Mouse (Mus musculus): ENCODE results near the gene Ltbp4.
A peak's percentile ranks its signal among the peaks of the same experiment; 100 is the strongest.

Ltbp4 gene

DNA sequence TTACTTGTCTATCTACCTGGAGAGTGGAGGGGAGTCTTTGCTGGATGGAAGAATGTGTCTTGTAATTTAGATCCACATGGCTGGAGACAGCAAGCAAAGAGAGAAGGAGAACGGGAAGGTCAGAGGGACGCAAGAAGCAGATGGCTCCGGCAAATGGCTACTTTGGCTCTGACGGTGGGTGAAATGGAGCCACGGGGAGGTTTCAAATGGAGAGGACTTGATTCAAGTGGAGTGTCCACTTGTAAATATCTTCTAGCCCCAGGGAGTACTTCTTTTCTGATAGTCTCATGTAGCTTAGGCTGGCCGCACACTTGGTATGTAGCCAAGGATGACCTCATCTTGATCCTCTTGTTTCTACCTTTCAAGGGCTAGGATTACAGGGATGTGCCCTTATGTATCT is 38.7 kb downstream of the Ltbp4 start:
- no peak for DNase-seq (ENCODE audit: low read depth)

DNA sequence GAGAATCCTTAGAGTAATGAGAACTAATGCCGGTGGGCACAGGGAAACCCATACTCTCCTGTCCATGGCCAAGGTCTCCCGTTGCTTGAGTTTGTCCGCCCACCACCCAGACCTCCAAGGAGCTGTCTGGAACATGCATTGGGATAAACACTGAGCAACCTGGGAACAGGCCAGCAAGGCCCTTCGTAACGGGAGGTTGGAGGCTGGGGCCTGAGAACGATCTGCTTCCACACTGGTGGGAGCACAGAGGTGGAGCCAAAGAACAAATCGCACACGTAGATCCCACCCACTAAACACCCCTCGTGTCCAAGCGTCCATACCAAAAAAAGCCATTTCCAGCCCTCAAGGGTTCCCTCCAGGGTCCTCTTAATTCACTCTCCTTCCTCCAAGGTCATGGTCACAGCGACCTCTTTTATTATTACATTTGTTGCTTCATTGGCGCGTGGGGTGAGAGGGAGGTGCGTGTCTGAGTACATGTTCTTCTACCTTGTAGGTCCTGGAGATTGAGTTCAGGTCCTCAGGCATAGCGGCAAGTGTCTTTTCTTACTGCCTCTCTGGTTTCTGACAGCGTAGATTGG is 39.4 kb downstream of the Ltbp4 start:
- no peak for DNase-seq (ENCODE audit: low read depth)

GRCm38 (mm10) chr7:27296518-27296917 is 41.0 kb downstream of the Ltbp4 start:
- no peak for DNase-seq (ENCODE audit: low read depth)

DNA sequence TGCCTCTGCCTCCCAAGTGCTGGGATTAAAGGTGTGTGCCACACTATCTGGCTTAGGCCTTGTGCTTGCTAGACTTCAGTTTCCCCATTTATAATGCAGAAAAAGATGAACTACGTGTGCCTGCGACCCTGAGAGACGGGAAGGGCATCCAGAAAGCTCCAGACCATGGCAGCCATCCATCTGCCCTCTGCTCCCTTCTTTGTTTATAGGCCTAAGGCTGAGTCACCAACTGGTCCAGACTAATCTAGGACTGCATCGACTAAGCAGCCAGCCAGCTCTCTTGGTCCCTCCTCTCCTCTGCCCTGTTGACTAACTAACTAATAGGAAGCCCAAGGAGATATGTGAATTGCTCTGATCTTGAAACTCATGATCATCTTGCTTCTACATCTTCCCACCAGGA is 41.5 kb downstream of the Ltbp4 start:
- no peak for DNase-seq (ENCODE audit: low read depth)

GRCm38 (mm10) chr7:27291795-27292466 is 45.6 kb downstream of the Ltbp4 start:
- DNase-seq (ENCODE audit: low read depth) = no peak

DNA sequence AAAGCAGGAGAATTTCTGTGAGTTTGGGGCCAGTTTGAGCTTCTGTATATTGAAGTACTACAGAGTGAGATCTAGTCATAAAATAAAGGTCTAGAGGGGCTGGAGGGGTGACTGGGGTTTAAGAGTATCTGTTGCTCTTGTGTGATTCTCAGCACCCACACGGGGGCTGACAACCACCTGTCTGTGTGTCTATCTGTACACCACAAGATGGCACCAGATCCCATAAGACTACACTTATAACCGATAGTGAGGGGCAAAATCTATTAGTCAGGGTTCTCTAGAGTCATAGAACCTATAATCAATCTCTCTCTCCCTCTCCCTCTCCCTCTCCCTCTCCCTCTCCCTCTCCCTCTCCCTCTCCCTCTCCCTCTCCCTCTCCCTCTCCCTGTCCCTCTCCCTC is 46.9 kb downstream of the Ltbp4 start:
- DNase-seq (ENCODE audit: low read depth) = no peak

DNA sequence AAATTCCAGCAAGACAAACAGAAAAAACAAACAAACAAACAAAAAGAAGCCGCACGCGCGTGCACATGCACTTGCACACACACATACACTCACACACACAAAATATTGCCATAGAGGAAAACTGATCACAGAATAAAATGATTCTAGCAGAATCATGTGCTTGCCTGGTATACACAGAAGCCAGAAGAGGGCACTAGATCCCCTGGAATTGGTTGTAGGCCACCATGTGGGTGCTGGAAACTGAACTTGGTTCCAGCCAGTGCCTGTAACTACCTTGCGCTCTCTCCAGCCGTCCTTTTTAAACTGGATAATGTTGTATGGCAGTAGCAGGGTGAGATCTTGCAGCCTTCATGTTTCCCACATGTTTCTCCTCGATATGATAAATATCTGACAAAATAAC is 48.8 kb downstream of the Ltbp4 start:
- no peak for DNase-seq (ENCODE audit: low read depth)

- DNase-seq (ENCODE audit: low read depth) = peak; percentile 73
Observed at GRCm38 (mm10) chr7:27285698-27286066, 51.8 kb downstream of the Ltbp4 start.

DNA sequence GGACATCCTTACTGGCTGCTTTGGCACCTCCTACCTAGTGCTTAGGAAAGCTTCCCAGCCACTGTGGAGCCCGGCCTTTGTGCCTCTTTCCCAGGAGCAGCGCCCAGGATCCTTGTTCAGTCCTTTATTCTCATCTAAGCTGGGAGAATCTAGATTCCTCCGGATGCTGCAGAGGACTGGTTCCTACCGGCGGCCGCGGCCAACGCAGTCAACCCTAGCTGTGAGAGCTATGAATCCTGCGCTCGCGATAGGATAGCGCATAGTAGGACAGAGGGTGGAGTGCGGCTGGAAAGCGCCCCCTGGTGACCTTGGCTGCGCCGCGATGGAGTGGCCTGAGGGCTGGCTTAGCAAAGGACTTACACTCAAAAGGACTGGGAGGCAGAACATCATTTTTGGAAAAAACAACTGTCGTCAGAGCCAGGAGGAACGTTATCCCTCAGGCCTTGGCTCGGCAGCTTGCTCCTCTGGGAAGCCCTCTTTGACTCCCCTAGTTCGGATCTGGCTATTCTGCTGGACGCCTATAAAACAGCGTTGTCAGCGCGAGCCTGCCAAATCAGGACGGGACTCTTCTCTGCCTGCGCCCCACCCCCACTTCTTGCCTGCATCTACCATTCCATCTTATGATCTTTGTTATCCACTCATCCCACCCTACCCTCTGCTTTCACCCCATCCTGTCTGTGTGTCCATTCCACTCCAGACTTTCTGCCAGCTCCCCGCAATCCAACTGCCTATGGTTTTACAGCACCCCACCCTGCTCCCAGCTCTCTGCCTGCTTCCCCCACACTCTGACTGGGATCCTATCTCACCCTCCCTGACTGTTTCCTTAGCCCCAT is 52.4 kb downstream of the Ltbp4 start:
- peak; percentile 39 for DNase-seq (ENCODE audit: low read depth)

GRCm38 (mm10) chr7:27282225-27282624 is 55.3 kb downstream of the Ltbp4 start:
- DNase-seq (ENCODE audit: low read depth) = no peak

DNA sequence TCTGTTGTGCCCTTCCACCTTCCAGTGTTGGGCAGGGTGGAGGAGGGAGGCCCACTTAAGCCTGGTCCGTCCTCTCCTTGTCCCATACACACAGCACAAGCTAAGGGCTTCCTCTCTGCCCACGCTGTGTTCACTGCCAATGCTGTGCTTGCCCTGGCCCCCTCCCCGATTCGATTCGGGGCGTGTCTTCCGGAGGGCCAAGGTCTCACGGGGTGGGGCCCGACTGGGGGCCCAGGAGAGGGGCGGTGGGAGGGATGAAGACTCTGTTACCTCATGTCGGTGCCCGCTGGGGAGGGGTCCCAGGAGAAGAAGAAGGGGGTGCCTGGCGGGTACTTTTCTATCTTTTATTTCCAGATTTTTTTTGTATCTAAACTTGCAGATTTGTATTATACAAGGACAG is 55.8 kb downstream of the Ltbp4 start:
- no peak for DNase-seq (ENCODE audit: low read depth)

DNA sequence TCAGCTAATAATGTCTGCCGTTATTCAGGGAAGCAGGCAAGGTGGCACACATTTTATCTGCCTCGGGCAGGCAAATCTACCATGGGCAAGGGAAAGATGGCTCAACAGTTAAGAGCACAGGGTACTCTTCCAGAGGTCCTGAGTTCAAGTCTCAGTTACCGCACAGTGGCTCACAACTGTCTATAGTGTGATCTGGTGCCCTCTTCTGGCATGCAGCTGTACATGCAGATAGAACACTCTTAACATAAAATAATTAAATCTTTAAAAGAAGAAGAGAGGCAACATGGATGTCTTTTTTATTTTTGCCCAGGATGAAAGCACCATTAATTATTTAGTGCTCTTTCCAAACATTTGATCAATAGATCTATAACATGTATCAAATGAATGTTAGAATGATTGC is 60.3 kb downstream of the Ltbp4 start:
- DNase-seq (ENCODE audit: low read depth) = peak; percentile 45

DNA sequence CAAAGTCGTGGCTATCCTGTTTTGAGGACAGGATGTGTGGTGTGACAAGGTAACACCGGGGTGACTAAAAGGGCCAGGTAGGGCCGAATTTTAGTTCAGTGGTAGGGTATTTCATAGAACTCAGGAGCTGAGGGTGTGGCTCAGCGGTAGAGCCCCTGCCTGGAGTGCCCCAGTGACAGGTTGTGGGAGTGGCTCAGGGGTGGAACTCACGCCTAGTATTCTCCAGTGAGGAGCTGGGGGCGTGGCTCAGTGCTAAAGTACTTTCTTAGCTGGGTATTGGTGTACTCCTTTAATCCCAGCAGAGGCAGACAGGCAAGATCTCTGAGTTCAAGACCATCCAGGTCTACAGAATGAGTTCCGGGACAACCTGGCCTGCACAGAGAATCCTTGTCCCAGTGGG is 61.5 kb downstream of the Ltbp4 start:
- peak; percentile 40 for DNase-seq (ENCODE audit: low read depth)

DNA sequence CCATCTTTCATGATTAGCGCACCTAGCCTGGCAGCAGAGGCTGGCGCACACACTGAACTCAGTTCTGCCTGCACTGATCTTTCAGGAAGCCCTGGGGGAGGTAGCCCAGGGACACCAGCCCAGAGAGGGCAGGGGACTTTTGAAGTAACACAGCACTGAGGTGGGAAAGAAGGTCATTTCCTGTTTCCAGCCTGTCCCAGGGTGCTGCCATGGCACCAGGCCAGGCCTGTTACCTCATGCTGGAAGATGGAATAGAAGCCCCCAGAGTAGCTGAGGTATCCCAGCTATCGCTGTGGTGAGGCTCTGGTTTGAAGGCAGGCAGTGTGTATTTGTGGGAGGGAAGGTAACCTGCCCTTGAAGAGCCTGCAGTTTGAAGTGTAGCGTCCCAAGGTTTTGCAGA is 62.6 kb downstream of the Ltbp4 start:
- no peak for DNase-seq (ENCODE audit: low read depth)

DNA sequence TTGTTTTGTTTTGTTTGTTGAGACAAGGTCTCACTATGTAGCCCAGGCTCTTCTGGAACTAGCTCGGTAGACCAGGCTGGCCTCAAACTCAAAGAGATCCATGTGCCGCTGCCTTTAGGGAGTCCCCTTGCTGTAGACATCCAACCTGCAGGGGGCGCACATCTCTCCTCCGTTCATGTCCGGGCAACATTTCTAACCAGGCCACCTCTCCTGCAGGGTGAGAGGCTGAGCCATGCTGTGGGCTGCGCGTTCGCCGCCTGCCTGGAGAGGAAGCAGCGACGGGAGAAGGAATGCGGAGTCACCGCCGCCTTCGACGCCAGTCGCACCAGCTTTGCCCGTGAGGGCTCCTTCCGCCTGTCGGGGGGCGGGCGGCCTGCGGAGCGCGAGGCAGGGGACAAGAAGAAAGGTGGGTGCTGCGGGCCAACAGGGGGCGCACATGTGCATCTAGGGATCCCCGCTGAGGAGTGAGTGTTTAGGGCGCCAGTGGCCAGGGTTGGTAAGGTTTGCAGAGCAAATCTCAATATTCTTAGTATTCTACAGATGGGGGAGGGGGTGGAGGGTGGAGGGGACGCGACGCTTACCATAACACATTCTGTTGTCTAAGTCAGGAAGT is 63.6 kb downstream of the Ltbp4 start:
- peak; percentile 54 for DNase-seq (ENCODE audit: low read depth)

DNA sequence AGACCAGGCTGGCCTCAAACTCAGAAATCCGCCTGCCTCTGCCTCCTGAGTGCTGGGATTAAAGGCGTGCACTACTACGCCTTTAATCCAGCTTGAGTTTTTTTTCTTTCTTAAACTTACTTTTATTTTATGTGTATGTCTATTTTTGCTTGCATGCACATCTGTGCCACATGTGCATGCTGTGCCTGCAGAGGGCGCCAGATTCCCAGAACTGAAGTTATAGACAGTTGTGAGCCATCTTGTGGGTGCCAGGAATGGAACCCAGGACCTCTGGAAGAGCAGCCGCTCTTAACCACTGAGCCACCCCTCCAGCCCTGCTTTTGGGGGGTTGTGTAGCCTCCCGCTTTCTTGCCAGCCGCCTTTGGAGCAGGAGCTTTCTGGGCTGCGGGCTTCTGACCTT is 66.1 kb downstream of the Ltbp4 start:
- DNase-seq (ENCODE audit: low read depth) = no peak

DNA sequence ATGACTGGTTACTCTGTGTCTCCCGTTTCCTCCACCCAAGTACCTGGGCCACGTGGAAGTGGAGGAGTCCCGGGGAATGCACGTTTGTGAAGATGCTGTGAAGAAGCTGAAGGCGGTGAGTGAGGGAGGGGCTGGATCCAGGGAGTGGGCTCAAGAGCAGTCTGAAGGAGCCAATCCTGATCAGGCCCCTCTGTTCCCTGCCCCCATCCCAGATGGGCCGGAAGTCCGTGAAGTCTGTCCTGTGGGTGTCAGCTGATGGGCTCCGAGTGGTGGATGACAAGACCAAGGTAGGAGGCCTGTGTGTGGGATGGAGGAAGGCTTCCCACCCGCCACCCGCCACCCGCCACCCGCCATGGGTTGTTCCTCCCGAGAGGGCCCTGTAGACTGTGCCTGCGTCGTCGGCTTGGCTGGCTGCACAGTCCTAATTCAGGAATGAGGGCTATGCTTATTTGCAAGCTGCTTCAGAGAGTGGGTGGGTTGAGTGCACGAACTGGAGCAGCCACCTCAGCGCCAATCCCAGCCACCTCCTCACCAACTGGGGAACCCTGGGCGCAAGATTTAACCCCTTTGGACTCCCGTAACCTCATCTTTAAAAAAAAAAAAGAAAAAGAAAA is 70.9 kb downstream of the Ltbp4 start:
- DNase-seq (ENCODE audit: low read depth) = no peak

DNA sequence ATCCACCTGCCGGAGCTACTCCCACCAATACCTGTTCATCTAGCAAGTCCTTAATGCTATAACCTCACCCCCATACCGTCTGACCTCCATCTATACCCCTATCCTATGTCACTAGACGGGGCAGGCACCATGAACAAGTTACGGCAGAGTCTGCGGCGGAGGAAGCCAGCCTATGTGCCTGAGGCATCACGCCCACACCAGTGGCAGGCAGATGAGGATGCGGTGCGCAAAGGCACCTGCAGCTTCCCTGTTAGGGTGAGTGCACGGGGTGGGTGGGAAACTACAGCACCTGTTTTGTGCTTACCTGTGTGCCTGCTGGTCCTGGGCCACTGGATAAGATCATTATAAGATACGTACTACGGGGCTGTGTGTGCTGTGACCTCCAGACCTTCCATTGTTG is 72.7 kb downstream of the Ltbp4 start:
- DNase-seq (ENCODE audit: low read depth) = no peak

GRCm38 (mm10) chr7:27261888-27262287 is 75.6 kb downstream of the Ltbp4 start:
- no peak for DNase-seq (ENCODE audit: low read depth)

- DNase-seq (ENCODE audit: low read depth) = no peak
Observed at GRCm38 (mm10) chr7:27260856-27261255, 76.6 kb downstream of the Ltbp4 start.

GRCm38 (mm10) chr7:27259771-27260170 is 77.7 kb downstream of the Ltbp4 start:
- DNase-seq (ENCODE audit: low read depth) = peak; percentile 45

- no peak for DNase-seq (ENCODE audit: low read depth)
Observed at GRCm38 (mm10) chr7:27259271-27259721, 78.2 kb downstream of the Ltbp4 start.

All from induced T-regulatory cell, adult 2 months (primary cell).